Mouse (Mus musculus) liver, adult (tissue): Measurements from ENCODE around the gene Fetub.

Experiments used
- GATA4 ChIP-seq: IDR thresholded peaks from 2 replicates; pipeline ENCODE4 v1.6.1; 2014; ENCODE audit warnings: mild to moderate bottlenecking, low read length; ENCODE audit not compliant: insufficient replicate concordance

Fetub gene

DNA sequence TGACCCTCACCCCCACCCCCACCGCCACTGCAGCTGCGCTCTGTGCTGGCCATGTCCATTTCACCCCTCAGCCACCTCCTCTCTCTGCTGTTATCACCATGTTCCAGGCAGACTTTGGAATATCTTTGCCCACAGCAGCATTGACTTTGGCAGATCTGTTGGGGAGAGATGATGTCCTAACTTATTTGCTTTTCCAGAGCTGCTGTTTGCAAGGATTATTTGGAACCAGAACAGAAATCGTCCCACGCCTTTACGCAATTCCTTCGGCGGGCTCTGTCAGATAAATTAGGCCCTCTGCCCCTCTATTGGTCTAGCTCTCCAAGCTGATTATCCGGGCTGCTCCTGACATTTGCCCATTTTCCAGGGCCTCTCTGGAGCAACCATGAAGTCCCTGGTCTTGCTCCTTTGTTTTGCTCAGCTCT is 26.4 kb upstream of the Fetub start:
- peak; percentile 85; the same call in 1 of the 2 replicates for TF ChIP-seq GATA4

DNA sequence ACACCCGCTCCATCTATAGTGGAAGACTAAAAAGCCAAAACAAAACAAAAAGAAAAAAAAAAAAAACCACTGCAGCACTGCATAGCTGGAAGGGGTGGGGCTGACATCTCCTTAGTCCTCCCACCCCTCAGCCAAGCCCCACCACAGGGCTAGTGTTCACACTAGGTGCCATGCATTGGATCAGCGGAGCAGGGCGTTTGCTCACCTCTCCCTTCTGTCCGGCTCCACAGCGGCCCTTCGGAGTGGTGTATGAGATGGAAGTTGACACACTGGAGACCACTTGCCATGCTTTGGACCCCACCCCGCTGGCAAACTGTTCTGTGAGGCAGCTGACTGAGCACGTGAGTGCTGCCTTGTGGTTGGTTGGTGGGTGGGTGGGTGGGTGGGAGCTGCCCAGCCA is 24.0 kb upstream of the Fetub start:
- TF ChIP-seq GATA4 = no peak

DNA sequence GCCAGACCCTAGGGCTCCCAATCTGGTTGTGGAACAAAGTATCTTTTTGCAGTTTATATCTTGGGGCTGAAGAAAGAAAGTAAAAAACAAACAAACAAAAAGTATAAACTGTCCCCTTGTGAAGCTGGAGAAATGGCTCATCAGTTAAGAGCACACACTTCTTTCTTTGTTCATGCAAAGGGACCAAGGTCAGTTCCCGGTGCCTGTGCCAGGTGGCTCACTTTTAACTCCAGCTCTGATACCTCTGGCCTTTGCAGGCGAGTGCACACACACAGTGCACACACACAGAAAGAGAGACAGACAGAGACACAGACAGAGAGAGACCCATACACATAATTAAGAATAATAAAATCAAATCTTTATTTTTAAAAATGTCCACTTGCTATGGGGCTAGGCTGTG is 21.5 kb upstream of the Fetub start:
- no peak for TF ChIP-seq GATA4

DNA sequence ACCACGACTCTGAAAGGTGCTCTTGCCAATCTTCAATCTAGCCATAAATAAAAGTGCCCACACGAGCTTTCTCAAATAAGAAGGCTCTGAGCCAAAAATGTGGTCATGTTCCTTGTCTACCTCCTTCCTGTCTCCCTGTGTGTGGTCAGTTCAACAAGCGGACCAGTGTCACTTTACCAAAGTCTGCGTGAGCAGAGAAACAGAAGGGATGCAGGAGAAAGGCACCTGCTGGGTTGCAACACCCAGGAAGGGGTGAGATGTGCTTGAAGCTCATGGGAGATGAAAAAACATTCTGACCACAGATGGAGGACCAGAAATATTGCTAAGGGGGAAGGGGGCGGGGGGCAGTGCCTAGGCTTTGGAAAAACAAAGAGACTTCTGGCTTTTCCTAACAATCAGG is 18.8 kb upstream of the Fetub start:
- TF ChIP-seq GATA4 = no peak

DNA sequence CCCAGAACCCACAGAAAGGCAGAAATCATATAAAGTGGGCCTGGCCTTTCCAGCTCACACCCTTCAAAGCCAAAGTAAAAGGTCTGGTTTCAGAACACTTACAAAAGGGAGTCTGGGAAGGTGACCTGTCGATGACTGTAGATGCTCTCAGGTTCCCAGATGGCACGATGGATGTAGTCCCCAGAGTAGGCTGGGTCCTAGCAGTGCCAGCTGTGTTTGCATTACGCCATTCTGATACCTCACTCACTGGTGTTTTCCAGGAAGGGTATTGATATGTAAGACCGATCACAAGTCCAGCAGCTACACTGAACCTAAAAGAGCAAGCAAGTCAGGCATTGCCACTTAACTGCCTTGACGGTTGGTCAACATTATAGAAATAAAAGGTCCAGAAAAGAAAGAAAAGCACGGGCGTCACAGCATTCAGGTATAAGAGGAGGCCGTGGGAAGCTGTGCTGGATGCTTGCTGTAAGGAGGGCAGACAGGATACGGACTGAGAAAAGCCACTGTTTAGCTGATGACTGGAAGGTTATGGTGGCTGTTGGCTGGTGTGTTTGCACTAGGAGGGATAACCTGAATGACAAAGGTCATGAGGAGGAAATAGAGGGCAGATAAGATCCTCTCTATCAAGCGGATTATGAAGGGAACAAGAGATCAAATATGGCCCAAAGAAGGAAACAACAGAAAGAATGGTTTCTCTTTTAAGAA is 18.1 kb upstream of the Fetub start:
- no peak; the same call in 1 of the 2 replicates for TF ChIP-seq GATA4

DNA sequence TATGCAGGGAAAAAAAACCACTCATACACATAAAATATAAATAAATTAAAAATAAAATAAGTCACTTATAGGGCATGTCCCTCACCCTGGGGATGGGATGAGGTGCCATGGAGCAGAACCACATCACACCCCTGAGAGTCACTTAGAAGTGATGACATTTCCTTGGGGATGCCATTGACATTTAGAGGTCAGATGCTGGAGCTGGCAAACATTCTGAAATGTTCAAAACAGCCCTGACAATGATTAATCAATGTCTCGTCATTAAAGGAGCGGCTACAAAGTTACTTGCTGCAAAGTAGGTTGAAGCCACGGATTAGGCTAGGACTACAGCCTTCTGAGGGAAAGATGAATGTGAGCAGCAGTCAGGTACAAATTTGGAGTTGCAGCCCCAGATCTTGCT is 16.8 kb upstream of the Fetub start:
- TF ChIP-seq GATA4 = no peak

DNA sequence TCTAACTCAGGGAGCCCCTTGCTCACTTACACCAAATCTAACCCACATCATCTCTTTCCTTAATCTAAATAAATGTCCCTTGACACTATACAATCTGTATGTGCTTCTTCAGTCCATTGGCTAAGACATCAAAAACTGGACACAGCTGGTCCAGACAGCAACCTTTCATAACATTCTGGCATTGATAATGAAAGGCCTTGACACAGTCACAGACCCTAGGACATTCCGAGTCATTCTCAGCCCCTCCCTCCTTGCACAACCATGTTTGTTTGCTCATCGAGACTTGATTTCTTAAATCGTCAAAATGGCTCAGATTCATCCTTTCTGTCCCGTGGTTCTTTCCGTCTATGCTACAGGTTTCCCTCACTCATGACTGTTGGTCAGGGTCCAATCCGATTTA is 8.8 kb upstream of the Fetub start:
- no peak for TF ChIP-seq GATA4

DNA sequence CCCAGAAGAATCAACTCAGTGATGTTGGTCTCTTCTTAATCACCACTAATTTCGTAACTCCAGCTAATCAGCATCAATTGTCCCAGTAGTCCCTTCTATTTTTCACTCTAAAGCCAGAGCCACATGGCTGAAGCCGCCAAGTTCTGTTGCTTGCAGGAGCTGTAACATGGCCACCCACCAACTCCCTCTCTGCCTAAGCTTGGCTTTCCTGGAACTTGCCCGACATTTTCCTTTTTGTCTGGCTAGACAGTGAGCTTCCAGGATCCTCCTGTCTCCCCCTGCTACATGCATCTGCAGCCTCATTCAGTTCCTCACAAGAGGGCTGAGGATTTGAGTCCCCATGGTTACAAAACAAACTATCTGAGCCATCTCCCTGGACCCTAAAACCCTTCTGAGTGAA is 6.1 kb upstream of the Fetub start:
- TF ChIP-seq GATA4 = no peak

DNA sequence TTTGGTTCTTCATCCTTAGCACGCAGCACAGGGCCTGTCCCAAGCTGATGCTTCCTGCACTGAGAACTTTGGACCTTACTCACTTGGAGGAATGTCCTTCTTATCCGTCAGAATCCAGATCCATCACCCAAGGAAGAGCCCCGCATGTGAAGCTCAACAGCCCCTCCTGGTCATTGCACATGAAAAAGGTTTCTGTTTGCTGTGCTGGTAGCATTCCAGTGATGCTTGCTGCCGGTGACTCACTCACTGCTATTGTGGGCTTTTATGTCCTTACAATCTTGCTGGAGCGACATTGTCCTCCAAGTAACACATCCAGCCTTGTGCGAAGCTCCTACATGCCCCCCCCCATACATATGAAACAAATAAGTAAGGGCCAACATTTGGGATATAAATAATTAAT is 5.2 kb upstream of the Fetub start:
- no peak for TF ChIP-seq GATA4

DNA sequence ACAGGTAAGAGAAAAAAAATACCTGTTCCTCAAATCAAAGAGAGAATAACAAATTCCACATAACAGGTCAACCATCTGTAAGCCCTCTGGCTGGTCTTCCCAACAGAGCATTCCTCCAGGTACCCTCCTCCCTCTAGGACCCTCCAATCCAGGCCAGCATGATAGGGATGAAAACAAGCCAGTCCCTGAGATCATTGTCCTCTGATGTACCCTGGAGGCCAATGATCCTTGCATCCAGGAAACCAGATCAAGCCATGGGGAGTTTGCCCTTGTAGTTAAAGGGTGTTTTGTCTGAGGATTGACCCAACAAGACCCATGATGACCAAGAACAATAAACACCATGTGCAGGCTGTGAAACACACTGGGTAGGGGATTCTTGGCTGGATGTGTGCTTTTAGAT is 3.9 kb upstream of the Fetub start:
- TF ChIP-seq GATA4 = no peak

DNA sequence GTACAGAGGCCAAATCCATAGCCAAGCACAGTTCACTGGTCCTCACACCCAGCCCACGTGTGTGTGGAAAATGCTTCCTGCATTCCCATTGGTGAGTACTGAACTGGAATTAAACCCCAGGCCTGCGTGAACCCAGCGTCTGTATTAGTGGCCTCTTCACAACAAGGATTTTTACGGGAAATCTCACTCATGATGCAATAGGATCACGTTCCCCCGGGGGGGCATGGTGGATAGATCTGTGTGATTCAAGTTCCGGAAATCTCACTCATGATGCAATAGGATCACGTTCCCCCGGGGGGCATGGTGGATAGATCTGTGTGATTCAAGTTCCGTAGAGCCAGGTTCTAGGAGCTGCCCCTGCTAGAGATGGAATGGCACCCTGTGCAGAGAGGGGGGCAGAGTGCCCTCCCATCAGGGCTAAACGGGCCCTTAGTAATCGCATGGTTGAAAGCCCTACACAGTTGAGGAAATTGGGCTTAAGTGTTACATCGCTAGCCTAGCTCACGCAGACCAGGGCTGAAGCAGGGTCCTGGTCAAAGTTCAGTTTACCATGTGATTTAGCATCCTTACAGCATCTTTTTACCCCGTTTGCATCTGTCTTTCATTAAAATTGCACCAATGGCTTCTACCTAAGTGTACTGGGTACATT is 654 bp downstream of the Fetub start:
- no peak for TF ChIP-seq GATA4

DNA sequence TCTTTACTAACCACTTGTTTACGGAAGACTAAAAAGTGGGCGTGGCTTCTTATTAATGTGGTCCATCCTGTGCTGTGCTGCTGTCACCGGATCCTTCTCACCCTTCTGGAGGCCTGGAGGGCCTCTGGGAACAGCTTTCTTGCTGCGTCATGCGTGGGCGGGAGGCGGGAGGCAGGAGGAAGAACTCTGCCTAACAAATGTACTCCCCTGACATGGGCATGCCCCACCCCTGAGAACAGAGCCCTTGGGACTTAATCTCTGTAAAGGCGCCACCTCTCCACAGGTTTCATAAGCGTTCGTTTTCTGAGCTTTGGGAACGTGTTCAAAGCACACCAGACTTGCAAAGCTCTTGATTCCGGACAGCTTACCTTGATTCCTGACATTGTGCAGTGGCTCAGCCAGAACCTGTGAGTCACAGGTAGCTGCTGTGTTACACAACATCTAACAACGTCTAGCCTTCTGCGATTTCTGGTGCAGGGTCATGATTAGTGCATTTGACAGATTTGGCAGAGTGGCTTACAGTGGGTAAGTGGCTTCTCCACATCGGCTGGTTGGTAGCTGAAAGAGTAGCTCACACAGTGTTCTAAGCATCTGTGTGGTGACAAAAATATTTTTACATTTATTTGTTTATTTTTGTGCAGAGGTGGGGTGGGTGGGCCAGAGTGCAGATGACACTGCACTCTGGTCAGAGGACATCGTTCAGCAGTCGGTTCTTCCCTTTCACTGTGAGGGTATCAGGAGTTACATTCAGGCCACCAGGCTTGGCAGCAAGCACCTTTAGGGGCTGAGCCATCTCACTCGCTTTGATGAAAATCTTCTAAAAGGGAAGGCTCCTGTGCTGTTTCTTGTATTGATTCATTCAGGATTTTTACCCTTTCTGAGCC is 2.1 kb downstream of the Fetub start:
- TF ChIP-seq GATA4 = no peak; the same call in 1 of the 2 replicates

DNA sequence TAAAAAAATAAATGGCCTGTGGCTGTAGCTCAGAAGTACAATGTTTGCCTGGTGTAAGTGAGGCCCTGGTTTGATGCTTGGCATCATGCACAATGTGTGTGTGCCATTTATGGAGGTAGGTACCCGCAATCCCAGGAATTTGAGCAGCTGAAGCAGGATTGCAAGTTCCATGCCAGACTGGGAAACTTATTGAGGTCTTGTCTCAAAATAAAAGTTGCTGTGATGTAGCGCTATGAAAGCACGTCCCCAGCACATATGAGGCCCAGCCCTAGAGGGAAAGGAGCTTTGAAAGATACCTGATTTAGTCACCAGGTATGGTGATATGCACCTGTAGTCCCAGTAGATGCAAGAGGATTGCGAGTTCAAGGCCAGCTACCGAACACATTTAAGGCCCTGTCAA is 3.6 kb downstream of the Fetub start:
- TF ChIP-seq GATA4 = no peak

DNA sequence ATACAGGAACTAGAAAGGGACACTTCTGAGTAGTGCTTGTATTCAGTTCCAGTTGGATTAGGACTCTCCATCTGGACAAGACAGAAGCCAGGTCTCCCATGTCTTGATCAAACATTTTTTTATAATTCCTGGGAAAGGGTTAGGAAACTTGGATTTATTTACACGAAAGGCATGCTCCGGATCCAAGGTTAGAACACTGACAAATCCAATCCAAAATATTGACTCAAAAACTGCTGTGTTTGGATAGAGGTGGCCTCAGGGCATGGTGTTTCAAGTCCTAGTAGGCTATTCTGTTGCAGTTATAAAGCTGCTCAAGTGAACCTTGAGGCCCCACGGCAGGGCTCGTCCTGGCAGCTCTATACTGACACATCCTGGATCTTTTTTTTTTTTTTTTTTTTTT is 4.3 kb downstream of the Fetub start:
- TF ChIP-seq GATA4 = no peak

DNA sequence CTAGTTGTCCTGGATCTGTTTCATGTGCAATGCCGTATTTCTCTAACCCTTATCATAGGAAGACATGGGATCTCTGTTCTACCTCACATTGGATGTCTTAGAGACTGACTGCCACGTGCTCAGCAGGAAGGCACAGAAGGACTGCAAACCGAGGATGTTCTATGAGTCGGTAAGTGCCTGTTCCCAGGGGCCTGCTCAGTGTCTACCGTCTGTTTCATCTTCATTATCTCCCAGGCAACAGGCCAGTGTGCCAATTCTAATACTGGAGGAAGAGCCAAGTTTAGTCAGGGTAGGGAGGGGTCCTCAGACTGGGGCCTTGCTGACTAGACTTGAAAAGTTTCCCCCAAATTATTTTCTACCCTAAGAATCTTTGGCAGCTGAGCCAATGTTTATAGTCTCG is 11.4 kb downstream of the Fetub start:
- TF ChIP-seq GATA4 = no peak

DNA sequence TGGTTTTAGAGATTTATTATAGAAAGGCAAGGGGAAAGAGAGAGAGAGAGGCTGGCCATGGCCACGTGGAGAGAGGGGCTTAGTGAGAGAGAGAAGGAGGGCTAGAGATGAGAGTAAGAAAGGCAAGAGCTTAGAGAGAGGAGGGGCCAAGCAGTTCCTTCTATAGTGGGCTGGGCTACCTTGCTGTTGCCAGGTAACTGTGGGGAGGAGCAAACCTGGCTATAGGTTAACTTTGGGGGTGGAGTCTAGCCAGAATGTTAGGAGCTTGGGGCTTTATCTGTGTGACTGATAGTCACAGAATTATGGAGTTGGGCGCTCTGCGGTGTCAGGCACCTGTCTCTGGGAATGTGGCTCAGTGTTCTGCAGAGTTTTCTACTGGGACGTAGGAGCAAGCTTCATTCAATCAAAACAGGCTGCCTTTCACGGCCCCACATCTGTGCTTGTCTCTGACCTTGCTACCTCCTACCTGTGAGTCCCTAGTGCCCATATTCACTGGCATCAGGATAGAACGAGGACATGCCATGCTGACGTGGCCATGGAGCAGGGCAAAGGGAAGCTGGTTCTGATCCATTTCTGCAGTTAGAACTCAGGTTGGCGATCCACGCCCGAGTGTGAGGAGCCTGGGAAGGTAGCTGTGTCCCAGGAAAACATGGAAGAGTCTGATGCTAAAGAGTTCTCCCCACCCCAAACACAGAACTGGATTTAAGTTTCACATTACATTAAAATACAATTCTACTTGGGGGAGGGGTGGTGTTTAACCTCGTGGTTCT is 13.5 kb downstream of the Fetub start:
- no peak for TF ChIP-seq GATA4

DNA sequence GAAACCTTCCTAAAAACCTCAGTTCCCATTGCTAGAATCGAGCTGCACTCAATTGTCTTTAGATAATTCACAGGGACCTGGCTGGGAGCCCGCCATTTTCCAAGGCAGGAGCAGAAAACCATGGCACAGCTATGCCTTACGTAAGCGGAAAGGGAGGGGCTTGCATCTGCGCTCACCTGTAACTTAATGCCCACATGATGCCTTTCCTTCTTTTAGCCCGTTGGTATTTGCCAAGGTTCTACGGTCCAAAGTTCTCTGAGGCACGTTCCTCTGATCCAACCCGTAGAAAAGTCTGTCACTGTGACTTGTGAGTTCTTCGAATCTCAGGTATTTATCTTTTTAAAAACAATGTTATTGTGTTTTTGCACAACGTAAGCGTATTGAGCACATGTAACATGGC is 19.5 kb downstream of the Fetub start:
- TF ChIP-seq GATA4 = no peak
